Mouse (Mus musculus) cerebellum, postnatal 10 days (tissue): ENCODE measurements around the gene Tango6.
A peak's percentile ranks its signal among the peaks of the same experiment; 100 is the strongest.
"Not testable (repeated sequence)": the region's sequence is repeated elsewhere in the genome, so short reads cannot be mapped to it uniquely, and the experiment has no call there.

Experiments used
- DNase-seq, 2 experiments: peaks; one replicate each; pipeline ENCODE4 v3.0.0; 2021; ENCODE audit warnings: mixed read lengths in 2 of 2

Gene Tango6

GRCm38 (mm10) chr8:106880121-106880707 lies 197.3 kb downstream of the Tango6 start:
- peak; percentile 38 to 44 for DNase-seq

GRCm38 (mm10) chr8:106884094-106884493 lies 201.2 kb downstream of the Tango6 start:
- DNase-seq = not testable (repeated sequence)

DNA sequence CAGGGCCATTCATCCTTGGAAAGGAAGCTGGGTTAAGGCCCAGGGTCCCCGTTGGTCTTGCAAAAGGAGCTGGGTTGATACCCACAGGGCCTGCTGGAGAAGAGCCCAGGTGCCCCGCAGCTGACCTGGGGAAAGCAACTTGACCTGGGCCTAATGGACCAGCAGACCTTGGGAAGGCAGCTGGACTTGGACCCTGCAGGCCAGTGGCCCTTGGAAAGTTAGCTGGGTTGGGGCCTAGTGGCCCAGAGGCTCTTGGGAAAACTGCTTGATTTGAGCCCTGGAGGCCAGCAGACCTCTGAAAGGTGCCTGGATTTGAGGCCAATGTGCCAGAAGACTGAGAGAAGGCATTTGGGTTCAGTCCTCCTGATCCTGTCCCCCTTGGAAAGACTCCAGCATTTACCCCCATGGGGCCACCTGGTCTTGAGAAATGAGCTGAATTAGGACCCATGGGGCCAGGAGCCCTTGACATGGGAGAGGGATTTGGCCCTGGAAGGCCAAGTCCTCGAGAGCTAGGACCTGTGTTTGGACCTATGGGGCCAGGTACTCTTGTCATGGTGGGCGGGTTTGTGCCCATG lies 202.0 kb downstream of the Tango6 start:
- peak in 1 of 2 experiments; percentile 33 for DNase-seq

- peak; percentile 90 to 94 for DNase-seq
Measured at GRCm38 (mm10) chr8:106887336-106888189, 204.7 kb downstream of the Tango6 start.

DNA sequence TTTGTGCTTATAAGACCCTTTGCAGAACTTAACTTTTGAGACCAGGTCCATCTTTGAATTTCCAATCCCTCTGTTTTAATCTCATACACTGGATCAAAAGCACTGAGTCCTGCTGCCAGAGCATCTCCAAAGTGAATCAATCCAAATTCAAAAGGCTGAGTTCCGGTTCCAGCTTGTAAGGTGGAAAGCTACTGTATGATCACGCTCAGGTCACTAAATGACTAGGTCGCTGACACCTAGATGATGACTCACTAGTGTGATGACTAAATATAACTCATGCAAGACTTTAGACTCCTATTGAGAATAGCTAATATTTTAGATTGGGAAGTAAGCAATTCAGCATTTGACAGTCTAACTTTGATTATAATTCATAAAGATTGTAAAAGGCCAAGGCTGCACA lies 205.9 kb downstream of the Tango6 start:
- DNase-seq = no peak

- peak; percentile 44 to 52 for DNase-seq
Measured at GRCm38 (mm10) chr8:106892210-106892805, 209.4 kb downstream of the Tango6 start.

DNA sequence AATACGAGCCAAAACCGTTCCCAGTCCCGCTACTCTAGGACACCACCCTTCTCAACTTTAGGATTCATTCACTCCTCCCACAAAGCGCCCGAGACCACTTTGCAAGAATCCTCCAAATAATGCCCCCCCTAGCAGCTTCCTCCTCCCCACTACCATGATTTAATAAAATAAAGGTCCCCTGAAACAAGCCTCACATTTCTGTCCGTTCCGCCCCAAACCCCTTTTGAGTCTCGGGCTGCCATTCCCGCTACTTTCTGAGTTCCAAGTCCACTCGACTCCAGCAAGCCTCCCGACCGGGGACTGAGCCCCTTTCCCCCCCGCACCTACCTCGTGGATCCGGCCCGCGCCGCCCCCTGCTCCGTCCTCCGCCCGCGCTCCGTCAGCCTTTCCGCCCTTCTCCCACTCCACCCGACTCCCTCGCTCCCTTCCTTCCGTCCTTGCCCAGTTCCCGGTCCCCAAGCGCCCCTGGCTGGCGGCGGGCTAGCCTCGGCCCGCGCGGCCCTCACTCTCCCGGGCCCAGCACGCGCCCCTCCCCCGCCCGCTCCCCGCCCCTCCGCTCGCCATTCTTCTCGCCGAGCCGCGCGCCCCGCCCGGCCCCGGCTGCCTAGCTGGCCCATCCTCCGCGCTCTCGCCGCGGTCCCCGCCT lies 210.1 kb downstream of the Tango6 start:
- DNase-seq = peak; percentile 81 to 82

- peak; percentile 92 to 94 for DNase-seq
Measured at GRCm38 (mm10) chr8:106893481-106894156, 210.8 kb downstream of the Tango6 start, which contains the start of gene Utp4. Utp4 (plus strand) TSS chr8:106893636.

DNA sequence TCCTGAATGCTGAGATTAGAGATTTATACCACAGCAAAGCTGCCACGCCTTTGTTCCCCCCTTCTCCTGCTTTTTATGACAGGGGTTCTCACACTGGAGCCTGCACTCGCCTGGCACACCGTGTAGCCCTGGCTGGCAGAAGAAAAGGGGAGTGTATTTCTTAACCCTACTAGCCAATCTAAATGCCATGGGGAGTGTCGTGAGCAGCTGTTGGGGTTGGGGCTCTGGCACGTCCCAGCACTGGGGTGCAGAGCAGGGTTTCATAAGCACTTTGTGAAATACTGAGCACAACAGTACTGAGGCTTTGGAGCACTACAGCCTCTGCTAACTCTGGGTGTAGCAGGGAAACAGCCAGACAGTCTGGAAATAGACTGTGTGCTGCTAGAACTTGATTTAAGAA lies 216.6 kb downstream of the Tango6 start:
- DNase-seq = no peak
